11 mouse cellular contexts compared by ENCODE assay signal in the genomic region with DNA sequence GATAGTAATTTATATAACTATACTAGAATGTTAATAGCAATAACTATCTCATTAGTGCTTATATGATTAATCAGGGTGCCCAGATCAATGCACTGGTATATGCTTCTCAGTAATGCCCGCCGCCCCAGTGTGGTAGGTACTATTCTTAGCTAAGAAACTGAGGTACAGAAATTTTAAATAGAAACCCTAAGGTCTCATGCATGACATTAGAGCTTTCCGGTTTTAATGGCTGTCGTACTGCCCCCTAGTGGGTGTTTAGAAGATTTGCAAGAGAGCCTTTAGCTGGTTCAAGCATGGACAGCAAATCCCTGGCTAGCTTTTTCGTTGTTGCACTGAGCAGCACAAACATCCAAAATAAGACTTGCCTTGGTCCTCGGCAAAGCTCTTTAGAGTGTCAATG. TPM values are rescaled to one million over a fixed set of nuclear protein-coding genes. Genes with fewer than 3 reads are reported as not detected.
DNase-seq lines count a peak whose midpoint lies in the region; ATAC-seq and TF ChIP-seq lines count a peak whose summit lies in the region.
"Had no signal": no experiment of that assay in that cellular context is flagged by ENCODE, and none has a peak within 500 bp of the region (broad histone marks: within the 10 kb centered on the region; RNA-seq: fewer than 3 reads in every experiment).

No protein-coding gene starts in this region.

- DNase-seq in kidney, adult 2 months: peak; percentile 70
- DNase-seq in ES-E14 (ENCODE audit: low read depth, low spot score): peak; percentile 65
- DNase-seq in cerebellum, adult 18-20 months: peak; percentile 34 to 60
- peak; percentile 69 for DNase-seq in lung, postnatal 10 days
- DNase-seq in skeletal muscle tissue, adult 2 months (ENCODE audit: low read depth, low spot score): peak; percentile 58
- DNase-seq in right cerebral cortex, postnatal 14 days: no peak

- H3K4me1 ChIP-seq in kidney, adult 2 months (ENCODE audit: control insufficient read depth, insufficient read depth, low read length): peaks cover 20% of the 10 kb centered on the region; the same call in 1 of the 2 replicates
- peaks cover 8% of the 10 kb centered on the region for H3K4me1 ChIP-seq in kidney, embryonic 14.5 days (ENCODE audit: control insufficient read depth, insufficient read depth, low read length)
- peaks cover 0 to 14% of the 10 kb centered on the region in 2 experiments; a peak in 2 of 4 replicates for H3K4me1 ChIP-seq in ES-E14 (ENCODE audit: control insufficient read depth in 2 of 2, insufficient read depth in 2 of 2, low read length in 2 of 2, poor library complexity in 1 of 2)

- WGBS in kidney, adult 2 months: 10% methylated on average over 6 of the region's 6 CpGs
- 14% methylated on average over 6 of the region's 6 CpGs for WGBS in kidney, embryonic 14.5 days

- no peak overlapping the region for H3K4me2 ChIP-seq in kidney, embryonic 14.5 days (replicated peaks; ENCODE audit: low read depth, low read length)
- H3K4me2 ChIP-seq: embryonic facial prominence, embryonic 15.5 days; limb, embryonic 13.5 days had no signal

- TF ChIP-seq CTCF in kidney, adult 2 months (conservative IDR thresholded peaks at IDR 0.05; ENCODE audit: insufficient read depth, insufficient read length, low read depth, low read length): peak; percentile 44

- no peak overlapping the region for H3K27ac ChIP-seq in kidney, adult 2 months (ENCODE audit: insufficient read depth, low read depth, low read length)
- no peak overlapping the region for H3K27ac ChIP-seq in kidney, embryonic 14.5 days (ENCODE audit: low read depth, low read length)
- H3K27ac ChIP-seq in ES-E14 (ENCODE audit: insufficient read depth, low read depth, low read length, poor library complexity, severe bottlenecking): no peak overlapping the region
- H3K27ac ChIP-seq: embryonic facial prominence, embryonic 15.5 days; limb, embryonic 13.5 days had no signal

- no peak overlapping the region for H3K9ac ChIP-seq in kidney, embryonic 14.5 days (ENCODE audit: low read depth, low read length)
- H3K9ac ChIP-seq in ES-E14 (ENCODE audit: insufficient read depth, low read depth, low read length, poor library complexity, severe bottlenecking): no peak overlapping the region
- H3K9ac ChIP-seq: embryonic facial prominence, embryonic 15.5 days; limb, embryonic 13.5 days had no signal

- no peaks in the 10 kb centered on the region for H3K9me3 ChIP-seq in kidney, embryonic 14.5 days (ENCODE audit: control insufficient read depth, low read length)
- no peaks in the 10 kb centered on the region for H3K9me3 ChIP-seq in ES-E14 (ENCODE audit: control insufficient read depth, insufficient read depth, low read depth, low read length)
- H3K9me3 ChIP-seq: embryonic facial prominence, embryonic 15.5 days; limb, embryonic 13.5 days had no signal

- H3K4me3 ChIP-seq in kidney, adult 2 months (ENCODE audit: insufficient read depth, low read depth, low read length): no peak overlapping the region
- no peak overlapping the region for H3K4me3 ChIP-seq in kidney, embryonic 14.5 days (ENCODE audit: low read length)
- H3K4me3 ChIP-seq in ES-E14 (ENCODE audit: insufficient read depth in 1 of 2, low read depth in 1 of 2, low read length in 2 of 2, poor library complexity in 1 of 2, severe bottlenecking in 1 of 2): no peak overlapping the region
- H3K4me3 ChIP-seq: embryonic facial prominence, embryonic 15.5 days; limb, embryonic 13.5 days had no signal

- ATAC-seq in kidney, embryonic 14.5 days (ENCODE audit: low FRiP score, low TSS enrichment): no peak
- ATAC-seq in granulocyte monocyte progenitor cell, adult 5-6 weeks (replicated peaks; ENCODE audit: poor library complexity, severe bottlenecking): peak; percentile 65

- no peaks in the 10 kb centered on the region for H3K27me3 ChIP-seq in kidney, adult 2 months (replicated peaks; ENCODE audit: control insufficient read depth, insufficient read depth, low read length)
- H3K27me3 ChIP-seq in kidney, embryonic 14.5 days (ENCODE audit: control insufficient read depth, insufficient read depth, low read length): no peaks in the 10 kb centered on the region
- H3K27me3 ChIP-seq: embryonic facial prominence, embryonic 15.5 days had no signal

- H3K36me3 ChIP-seq in kidney, adult 2 months (ENCODE audit: control insufficient read depth, insufficient read depth, low read length): no peaks in the 10 kb centered on the region
- no peaks in the 10 kb centered on the region for H3K36me3 ChIP-seq in kidney, embryonic 14.5 days (ENCODE audit: control insufficient read depth, insufficient read depth, low read length)
- H3K36me3 ChIP-seq in ES-E14 (ENCODE audit: control insufficient read depth, insufficient read depth, low read length, poor library complexity, severe bottlenecking): no peaks in the 10 kb centered on the region
- H3K36me3 ChIP-seq: embryonic facial prominence, embryonic 15.5 days; limb, embryonic 13.5 days had no signal

- in situ Hi-C loops in ES-E14 (cut with MboI; ENCODE audit: low sequenced_read_pairs in 2 of 2, unreplicated experiment in 2 of 2): no loop called here

- no peak for TF ChIP-seq POLR2A in kidney, adult 2 months (IDR thresholded peaks at IDR 0.05; ENCODE audit: low read depth, low read length)

TF ChIP-seq in ES-E14, 5 proteins besides CTCF, POLR2A, EP300 and RAD21:
- TF ChIP-seq MAFK (IDR thresholded peaks at IDR 0.05; ENCODE audit: insufficient read depth, low read depth, low read length): no peak
- TF ChIP-seq ZNF384 (IDR thresholded peaks at IDR 0.05; ENCODE audit: low read depth, low read length): no peak
- TF ChIP-seq ZC3H11A (IDR thresholded peaks at IDR 0.05; ENCODE audit: borderline replicate concordance, low read depth, low read length): peak; percentile 42; the same call in 1 of the 2 replicates

RNA-seq across cellular contexts. Expression of a gene that starts 2.3 kb away (rescaled TPM):
- 18.1 and 18.9 TPM in 2 replicates for polyA plus RNA-seq in kidney, adult 2 months (2012; rRNA removed)
- 2.6 and 6.1 TPM in 2 replicates for polyA plus RNA-seq in kidney, embryonic 14.5 days (2014; fragmentation: Nextera tagmentation; extraction: Ambion mirVana)
- total RNA-seq in ES-E14 (2012; rRNA removed): not detected in 2 replicates
- not detected in 2 replicates for total RNA-seq in granulocyte monocyte progenitor cell, adult 5-6 weeks (2014; fragmentation: Nextera tagmentation)
- total RNA-seq in granulocyte monocyte progenitor cell, adult 5-6 weeks (2017): not detected in 2 replicates
- polyA plus RNA-seq: limb, embryonic 13.5 days had no signal

RNA-seq across cellular contexts. Expression of a gene that starts 14.4 kb away (rescaled TPM):
- polyA plus RNA-seq in kidney, adult 2 months (2012; rRNA removed): not detected in 2 replicates
- not detected in 2 replicates for polyA plus RNA-seq in kidney, embryonic 14.5 days (2014; fragmentation: Nextera tagmentation; extraction: Ambion mirVana)
- total RNA-seq in ES-E14 (2012; rRNA removed): 0.79 TPM in 1 of 2 replicates, not detected in the other
- not detected in 2 replicates for total RNA-seq in granulocyte monocyte progenitor cell, adult 5-6 weeks (2014; fragmentation: Nextera tagmentation)
- not detected in 2 replicates for total RNA-seq in granulocyte monocyte progenitor cell, adult 5-6 weeks (2017)
- polyA plus RNA-seq: limb, embryonic 13.5 days; stomach, embryonic 16.5 days had no signal

RNA-seq across cellular contexts. Expression of a gene that starts 43.0 kb away (rescaled TPM):
- polyA plus RNA-seq in kidney, adult 2 months (2012; rRNA removed): 187 and 262 TPM in 2 replicates
- 50.2 and 92.1 TPM in 2 replicates for polyA plus RNA-seq in kidney, embryonic 14.5 days (2014; fragmentation: Nextera tagmentation; extraction: Ambion mirVana)
- total RNA-seq in ES-E14 (2012; rRNA removed): 0.67 and 0.69 TPM in 2 replicates
- total RNA-seq in granulocyte monocyte progenitor cell, adult 5-6 weeks (2014; fragmentation: Nextera tagmentation): not detected in 2 replicates
- total RNA-seq in granulocyte monocyte progenitor cell, adult 5-6 weeks (2017): not detected in 2 replicates

RNA-seq across cellular contexts. Expression of a gene that starts 56.1 kb away (rescaled TPM):
- 5.4 and 5.6 TPM in 2 replicates for polyA plus RNA-seq in kidney, adult 2 months (2012; rRNA removed)
- 1.7 and 2.0 TPM in 2 replicates for polyA plus RNA-seq in kidney, embryonic 14.5 days (2014; fragmentation: Nextera tagmentation; extraction: Ambion mirVana)
- 4.8 and 7.4 TPM in 2 replicates for total RNA-seq in ES-E14 (2012; rRNA removed)
- not detected in 2 replicates for total RNA-seq in granulocyte monocyte progenitor cell, adult 5-6 weeks (2014; fragmentation: Nextera tagmentation)
- not detected in 2 replicates for total RNA-seq in granulocyte monocyte progenitor cell, adult 5-6 weeks (2017)
